Mouse (Mus musculus) hindbrain, embryonic 14.5 days (tissue): ENCODE results near the gene C1qtnf4. TPM values are rescaled to one million over a fixed set of nuclear protein-coding genes. Genes with fewer than 3 reads are reported as not detected.

ENCODE experiments used
- ATAC-seq: fragments of 200-750 bp; cut with Nextera tagmentation; 2 replicates; pipeline ENCODE4 v1.8.0; 2017; ENCODE audit warnings: moderate number of reproducible peaks, mild to moderate bottlenecking, moderate TSS enrichment, moderate library complexity; ENCODE audit not compliant: low FRiP score
- DNase-seq: peaks from one replicate; pipeline ENCODE4 v3.0.0-alpha.2; 2015; ENCODE audit warnings: low spot score
- H3K27ac ChIP-seq: fragments of 300-500 bp; sonication (generic); 2 replicates; pipeline ENCODE4 v1.5.1; 2014; ENCODE audit warnings: mild to moderate bottlenecking, moderate library complexity
- H3K27me3 ChIP-seq: fragments of 300-500 bp; sonication (generic); 2 replicates; pipeline ENCODE4 v1.6.1; 2014; ENCODE audit warnings: mild to moderate bottlenecking, low read length, mixed read lengths; ENCODE audit not compliant: control insufficient read depth, insufficient read depth
- H3K36me3 ChIP-seq: fragments of 300-500 bp; sonication (generic); replicated peaks from 2 replicates; pipeline ENCODE4 v1.6.1; 2014; ENCODE audit not compliant: control insufficient read depth, insufficient read depth
- H3K4me1 ChIP-seq: fragments of 300-500 bp; sonication (generic); replicated peaks from 2 replicates; pipeline ENCODE4 v1.6.1; 2014; ENCODE audit warnings: antibody characterized with exemption, low read length, mixed read lengths; ENCODE audit not compliant: control insufficient read depth, insufficient read depth
- H3K4me2 ChIP-seq: fragments of 300-500 bp; sonication (generic); replicated peaks from 2 replicates; pipeline ENCODE4 v1.6.1; 2014; ENCODE audit warnings: mild to moderate bottlenecking, moderate library complexity
- H3K4me3 ChIP-seq: fragments of 300-500 bp; sonication (generic); replicated peaks from 2 replicates; pipeline ENCODE4 v1.5.1; 2014; ENCODE audit warnings: mild to moderate bottlenecking, low read length
- H3K9ac ChIP-seq: fragments of 300-500 bp; sonication (generic); 2 replicates; pipeline ENCODE4 v1.6.1; 2014
- H3K9me3 ChIP-seq: fragments of 300-500 bp; sonication (generic); 2 replicates; pipeline ENCODE4 v1.6.1; 2016; ENCODE audit warnings: low read length; ENCODE audit not compliant: control insufficient read depth
- WGBS: fragments of 180-500 bp; shearing (Covaris S2); extraction: QIAGEN DNeasy Blood & Tissue Kit; methylation state at CpG from one replicate; pipeline ENCODE4 v1.1.7; 2014; 5-methylcytosine and 5-hydroxymethylcytosine counted together
- polyA plus RNA-seq: library from polyadenylated mRNA; unstranded; fragments of >200 nt; fragmentation: Nextera tagmentation; extraction: Ambion mirVana; gene quantifications from 2 replicates; pipeline ENCODE4 v1.2.1, GENCODE M21; 2014

The C1qtnf4 gene
- polyA plus RNA-seq, 1 experiment from 2014 or later, result 189 TPM

GRCm38 (mm10) chr2:90916560-90917232 lies 31.0 kb downstream of the C1qtnf4 start:
- no peaks in the 10 kb centered on the region for H3K27me3 ChIP-seq
- 32% methylated on average over 7 of the region's 7 CpGs for WGBS
- DNase-seq (no peak), ATAC-seq (0 out of 2 replicates have a peak, but pooled peaks have one; percentile 2)
- peak overlapping the region; percentile 70 for H3K4me3 ChIP-seq
- peaks cover 26% of the 10 kb centered on the region for H3K36me3 ChIP-seq
- H3K27ac ChIP-seq, result peak overlapping the region; percentile 93
- H3K4me1 ChIP-seq, result peaks cover 34% of the 10 kb centered on the region
- peak overlapping the region; percentile 98 for H3K9ac ChIP-seq
- peak overlapping the region; percentile 78 for H3K4me2 ChIP-seq
- no peaks in the 10 kb centered on the region for H3K9me3 ChIP-seq

GRCm38 (mm10) chr2:90917233-90917998 lies 31.8 kb downstream of the C1qtnf4 start:
- peak overlapping the region; percentile 78 for H3K4me2 ChIP-seq
- H3K27ac ChIP-seq, result peak overlapping the region; percentile 93
- H3K4me1 ChIP-seq, result peaks cover 34% of the 10 kb centered on the region
- no peaks in the 10 kb centered on the region for H3K9me3 ChIP-seq
- H3K4me3 ChIP-seq, result peak overlapping the region; percentile 70
- peaks cover 21% of the 10 kb centered on the region for H3K36me3 ChIP-seq
- DNase-seq (peak; percentile 60), ATAC-seq (peak; percentile 82)
- H3K9ac ChIP-seq, result peak overlapping the region; percentile 98
- H3K27me3 ChIP-seq, result no peaks in the 10 kb centered on the region
- WGBS, result under 1% methylated on average over 71 of the region's 73 CpGs

GRCm38 (mm10) chr2:90917999-90918698 lies 32.5 kb downstream of the C1qtnf4 start:
- peak overlapping the region; percentile 78 for H3K4me2 ChIP-seq
- H3K27ac ChIP-seq, result peak overlapping the region; percentile 93
- 12% methylated on average over 16 of the region's 16 CpGs for WGBS
- peaks cover 34% of the 10 kb centered on the region for H3K4me1 ChIP-seq
- H3K36me3 ChIP-seq, result peaks cover 14% of the 10 kb centered on the region
- no peaks in the 10 kb centered on the region for H3K27me3 ChIP-seq
- ATAC-seq (peak; percentile 63), DNase-seq (no peak)
- peak overlapping the region; percentile 98 for H3K9ac ChIP-seq
- no peaks in the 10 kb centered on the region for H3K9me3 ChIP-seq
- peak overlapping the region; percentile 70 for H3K4me3 ChIP-seq

- Histone ChIP-seq H3K27me3 (no peaks in the 10 kb centered on the region), H3K4me2 (no peak overlapping the region), H3K9me3 (no peaks in the 10 kb centered on the region), H3K4me1 (peaks cover 18% of the 10 kb centered on the region), H3K27ac (no peak overlapping the region), H3K36me3 (no peaks in the 10 kb centered on the region), H3K4me3 (no peak overlapping the region), H3K9ac (no peak overlapping the region)
- WGBS, result 94% methylated on average over 1 of the region's 1 CpGs
- ATAC-seq (no peak), DNase-seq (no peak)
Observed at GRCm38 (mm10) chr2:90921178-90921577, 35.5 kb downstream of the C1qtnf4 start.

- no peaks in the 10 kb centered on the region for H3K36me3 ChIP-seq
Observed at GRCm38 (mm10) chr2:90922636-90923035, 37.0 kb downstream of the C1qtnf4 start.

GRCm38 (mm10) chr2:90928566-90928965 lies 42.9 kb downstream of the C1qtnf4 start:
- Histone ChIP-seq H3K27me3 (no peaks in the 10 kb centered on the region), H3K9me3 (no peaks in the 10 kb centered on the region), H3K27ac (no peak overlapping the region), H3K4me3 (no peak overlapping the region), H3K4me2 (no peak overlapping the region), H3K36me3 (no peaks in the 10 kb centered on the region), H3K9ac (no peak overlapping the region), H3K4me1 (no peaks in the 10 kb centered on the region)
- no peak for ATAC-seq
- no peak for DNase-seq
- WGBS, result 87% methylated on average over 13 of the region's 13 CpGs

More at GRCm38 (mm10) chr2:90922636-90923035, 37.0 kb downstream of the C1qtnf4 start:
- H3K4me3 ChIP-seq, result no peak overlapping the region
- no peak overlapping the region for H3K4me2 ChIP-seq
- H3K27me3 ChIP-seq, result no peaks in the 10 kb centered on the region
- no peak for DNase-seq
- H3K9me3 ChIP-seq, result no peaks in the 10 kb centered on the region
- WGBS, result 93% methylated on average over 2 of the region's 2 CpGs
- H3K9ac ChIP-seq, result no peak overlapping the region
- ATAC-seq, result no peak
- no peak overlapping the region for H3K27ac ChIP-seq
- peaks cover 10% of the 10 kb centered on the region; the same call in 1 of the 2 replicates for H3K4me1 ChIP-seq

- Histone ChIP-seq H3K9me3 (no peaks in the 10 kb centered on the region), H3K36me3 (no peaks in the 10 kb centered on the region), H3K4me1 (no peaks in the 10 kb centered on the region), H3K27ac (no peak overlapping the region), H3K9ac (no peak overlapping the region), H3K4me3 (no peak overlapping the region), H3K4me2 (no peak overlapping the region), H3K27me3 (no peaks in the 10 kb centered on the region)
- no peak for ATAC-seq
- WGBS, result 79% methylated on average over 8 of the region's 8 CpGs
- DNase-seq, result no peak
Observed at GRCm38 (mm10) chr2:90931829-90932228, 46.2 kb downstream of the C1qtnf4 start.

GRCm38 (mm10) chr2:90932273-90932672 lies 46.6 kb downstream of the C1qtnf4 start:
- no peak overlapping the region for H3K4me2 ChIP-seq

GRCm38 (mm10) chr2:90938362-90938761 lies 52.7 kb downstream of the C1qtnf4 start:
- ATAC-seq (no peak), DNase-seq (no peak)
- no peak overlapping the region for H3K4me3 ChIP-seq
- no peak overlapping the region for H3K4me2 ChIP-seq
- 82% methylated on average over 3 of the region's 3 CpGs for WGBS
- H3K4me1 ChIP-seq, result peaks cover 20% of the 10 kb centered on the region
- H3K9ac ChIP-seq, result no peak overlapping the region
- H3K27ac ChIP-seq, result no peak overlapping the region
- H3K27me3 ChIP-seq, result no peaks in the 10 kb centered on the region
- no peaks in the 10 kb centered on the region for H3K9me3 ChIP-seq
- no peaks in the 10 kb centered on the region for H3K36me3 ChIP-seq

More at GRCm38 (mm10) chr2:90932273-90932672, 46.6 kb downstream of the C1qtnf4 start:
- DNase-seq (no peak), ATAC-seq (no peak)
- no peak overlapping the region for H3K9ac ChIP-seq
- H3K4me1 ChIP-seq, result no peaks in the 10 kb centered on the region
- no peak overlapping the region for H3K27ac ChIP-seq
- no peaks in the 10 kb centered on the region for H3K9me3 ChIP-seq
- 80% methylated on average over 2 of the region's 2 CpGs for WGBS
- H3K4me3 ChIP-seq, result no peak overlapping the region
- H3K27me3 ChIP-seq, result no peaks in the 10 kb centered on the region
- H3K36me3 ChIP-seq, result no peaks in the 10 kb centered on the region
